Mouse (Mus musculus) T-helper 2 cell (primary cell): ENCODE results near the gene Frmd8.

Experiments
- in situ Hi-C: fragments of 300-600 bp; cut with MboI, MseI; formaldehyde crosslinking; loops from one replicate; pipeline ENCODE4 v1.15.1; 2025; ENCODE audit warnings: high pct_unique_total_duplicates

Gene Frmd8

GRCm38 (mm10) chr19:5840086-5840889 is 34.8 kb downstream of the Frmd8 start:
- in situ Hi-C loops: loop anchor here (5.0 kb wide), 1 partner anchor 37 kb away; the partner anchor contains the start of genes Frmd8 and Slc25a45

- in situ Hi-C loops: loop anchor here (5.0 kb wide), 1 partner anchor 38 kb away; the partner anchor contains the start of genes Frmd8 and Slc25a45
Observed at GRCm38 (mm10) chr19:5839317-5840085, 35.6 kb downstream of the Frmd8 start.

GRCm38 (mm10) chr19:5838892-5839165 is 36.2 kb downstream of the Frmd8 start:
- in situ Hi-C loops: no loop called here

- in situ Hi-C loops: no loop called here
Observed at GRCm38 (mm10) chr19:5838136-5838891, 36.8 kb downstream of the Frmd8 start.

- in situ Hi-C loops: no loop called here
Observed at GRCm38 (mm10) chr19:5837606-5838005, 37.5 kb downstream of the Frmd8 start.

GRCm38 (mm10) chr19:5836941-5837572 is 38.0 kb downstream of the Frmd8 start:
- in situ Hi-C loops: no loop called here

GRCm38 (mm10) chr19:5835922-5836430 is 39.1 kb downstream of the Frmd8 start:
- in situ Hi-C loops: no loop called here

GRCm38 (mm10) chr19:5835054-5835921 is 39.8 kb downstream of the Frmd8 start:
- in situ Hi-C loops: no loop called here

- in situ Hi-C loops: no loop called here
Observed at GRCm38 (mm10) chr19:5834260-5834925, 40.7 kb downstream of the Frmd8 start.

- in situ Hi-C loops: no loop called here
Observed at GRCm38 (mm10) chr19:5833287-5834100, 41.6 kb downstream of the Frmd8 start.

- in situ Hi-C loops: no loop called here
Observed at GRCm38 (mm10) chr19:5832326-5832725, 42.7 kb downstream of the Frmd8 start.

- in situ Hi-C loops: no loop called here
Observed at GRCm38 (mm10) chr19:5831958-5832320, 43.1 kb downstream of the Frmd8 start.

GRCm38 (mm10) chr19:5831224-5831957 is 43.7 kb downstream of the Frmd8 start:
- in situ Hi-C loops: no loop called here

GRCm38 (mm10) chr19:5830776-5831175 is 44.3 kb downstream of the Frmd8 start:
- in situ Hi-C loops: no loop called here

- in situ Hi-C loops: no loop called here
Observed at GRCm38 (mm10) chr19:5829958-5830615, 45.0 kb downstream of the Frmd8 start.

GRCm38 (mm10) chr19:5828905-5829304 is 46.2 kb downstream of the Frmd8 start:
- in situ Hi-C loops: no loop called here

- in situ Hi-C loops: no loop called here
Observed at GRCm38 (mm10) chr19:5828155-5828554, 46.9 kb downstream of the Frmd8 start.
